Mouse (Mus musculus): ENCODE data around the gene Psmb7.

DNA sequence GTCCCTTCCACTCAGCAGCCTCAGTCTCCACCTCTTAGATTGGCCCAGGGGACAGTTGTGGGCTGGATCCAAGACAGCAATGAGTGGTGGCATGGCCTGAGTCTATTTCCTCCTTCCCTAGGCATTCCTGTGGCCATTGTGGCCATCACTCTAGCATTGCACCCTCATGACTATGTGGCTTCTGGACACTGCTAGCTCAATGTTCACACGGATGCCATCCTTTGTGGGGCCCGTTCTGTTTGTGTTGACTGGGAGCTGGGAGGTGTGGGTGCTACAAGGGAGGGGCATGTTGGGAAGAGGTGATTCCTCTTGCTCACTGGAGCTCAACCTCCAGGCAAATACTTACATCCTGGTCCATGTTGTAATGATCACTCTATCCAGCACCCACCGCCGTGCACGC, 38.3 kb upstream of the Psmb7 start:
- TF ChIP-seq CTCF (IDR thresholded peaks at IDR 0.05; ENCODE audit: control insufficient read depth, insufficient read depth, insufficient replicate concordance, low read depth, low read length) (no peak), POLR2A (IDR thresholded peaks at IDR 0.05; ENCODE audit: control insufficient read depth, low read depth, low read length) (no peak)
